Mouse (Mus musculus) C2C12 (cell line): ENCODE data around the gene Mgll.

Source experiments
- CTCF ChIP-seq: IDR thresholded peaks from one replicate; pipeline ENCODE4 v1.5.1; 2011; ENCODE audit not compliant: control insufficient read depth, insufficient read depth, insufficient read length
- USF1 ChIP-seq: IDR thresholded peaks from one replicate; pipeline ENCODE4 v1.6.1; 2011; ENCODE audit warnings: low read depth, mild to moderate bottlenecking, control low read depth, moderate library complexity

DNA sequence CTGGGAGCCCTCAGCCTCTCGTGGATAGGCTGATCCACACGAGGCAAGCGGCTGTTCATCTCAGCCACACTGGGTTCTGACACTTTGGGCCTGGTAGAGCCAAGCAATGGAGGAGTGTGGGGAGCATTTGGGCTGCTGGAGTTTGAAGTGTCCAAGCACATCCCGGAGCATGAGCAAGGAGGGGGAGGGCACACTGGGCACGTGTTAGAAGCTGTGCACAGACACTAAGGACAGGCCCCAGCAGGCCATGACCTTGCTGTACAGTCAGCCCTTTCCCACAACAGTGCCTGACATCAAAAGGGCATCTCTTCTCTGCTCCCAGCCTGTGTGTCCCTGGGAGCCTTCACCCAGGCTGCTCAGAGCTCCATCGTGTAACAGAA lies 13.3 kb downstream of the Mgll start:
- TF ChIP-seq CTCF: no peak
- no peak for TF ChIP-seq USF1
